Mouse (Mus musculus) G1E (cell line): ENCODE measurements around the gene Fam234a.

Source experiments
- CTCF ChIP-seq: IDR thresholded peaks from 2 replicates; pipeline ENCODE4 v1.5.1; 2012; ENCODE audit warnings: low read depth, low read length, inconsistent platforms, mixed read lengths
- GATA1 ChIP-seq: IDR thresholded peaks from 2 replicates; pipeline ENCODE4 v1.6.1; 2012; ENCODE audit warnings: borderline replicate concordance, low read length, inconsistent platforms, mixed read lengths

GRCm38 (mm10) chr17:26237667-26238066 is 6.4 kb downstream of the Fam234a start:
- TF ChIP-seq GATA1 (no peak), CTCF (no peak)
